Mouse (Mus musculus) stomach, embryonic 16.5 days (tissue): ENCODE data around the gene Slc17a8. TPM values are rescaled to one million over a fixed set of nuclear protein-coding genes. Genes with fewer than 3 reads are reported as not detected.
"Not testable (repeated sequence)": the region's sequence is repeated elsewhere in the genome, so short reads cannot be mapped to it uniquely, and the experiment has no call there.

ENCODE experiments used
- ATAC-seq: fragments of 200-750 bp; cut with Nextera tagmentation; 2 replicates; pipeline ENCODE4 v1.8.0; 2017; ENCODE audit warnings: moderate number of reproducible peaks, moderate TSS enrichment; ENCODE audit not compliant: insufficient read depth, low FRiP score
- H3K27ac ChIP-seq: fragments of 300-500 bp; sonication (generic); 2 replicates; pipeline ENCODE4 v1.5.1; 2014; ENCODE audit warnings: low read length
- H3K27me3 ChIP-seq: fragments of 300-500 bp; sonication (generic); 2 replicates; pipeline ENCODE4 v1.6.1; 2014; ENCODE audit warnings: low read length, control low read depth, mixed read lengths; ENCODE audit not compliant: control insufficient read depth, insufficient read depth
- H3K36me3 ChIP-seq: fragments of 300-500 bp; sonication (generic); 2 replicates; pipeline ENCODE4 v1.6.1; 2014; ENCODE audit warnings: low read length; ENCODE audit not compliant: control insufficient read depth, insufficient read depth
- H3K4me1 ChIP-seq: fragments of 300-500 bp; sonication (generic); 2 replicates; pipeline ENCODE4 v1.6.1; 2014; ENCODE audit warnings: low read length, control low read depth, mixed read lengths; ENCODE audit not compliant: control insufficient read depth, insufficient read depth
- H3K4me2 ChIP-seq: fragments of 300-500 bp; sonication (generic); 2 replicates; pipeline ENCODE4 v1.6.1; 2014; ENCODE audit warnings: low read depth, low read length, mixed read lengths
- H3K4me3 ChIP-seq: fragments of 300-500 bp; sonication (generic); replicated peaks from 2 replicates; pipeline ENCODE4 v1.5.1; 2014; ENCODE audit warnings: mild to moderate bottlenecking, low read length
- H3K9ac ChIP-seq: fragments of 300-500 bp; sonication (generic); 2 replicates; pipeline ENCODE4 v1.6.1; 2014; ENCODE audit warnings: low read length
- H3K9me3 ChIP-seq: fragments of 300-500 bp; sonication (generic); replicated peaks from 2 replicates; pipeline ENCODE4 v1.6.1; 2016; ENCODE audit warnings: low read length, control low read depth; ENCODE audit not compliant: control insufficient read depth
- WGBS: fragments of 180-500 bp; shearing (Covaris S2); extraction: QIAGEN DNeasy Blood & Tissue Kit; methylation state at CpG from one replicate; pipeline ENCODE4 v1.1.7; 2014; 5-methylcytosine and 5-hydroxymethylcytosine counted together
- polyA plus RNA-seq: library from polyadenylated mRNA; unstranded; fragments of >200 nt; fragmentation: Nextera tagmentation; extraction: Ambion mirVana; gene quantifications from 2 replicates; pipeline ENCODE4 v1.2.1, GENCODE M21; 2015

Gene Slc17a8
- polyA plus RNA-seq, 1 experiment from 2014 or later, result 0.03 TPM

- H3K9me3 ChIP-seq, result no peaks in the 10 kb centered on the region
- H3K4me1 ChIP-seq, result no peaks in the 10 kb centered on the region
- H3K4me3 ChIP-seq, result no peak overlapping the region
- H3K27me3 ChIP-seq, result no peaks in the 10 kb centered on the region
- WGBS, result 72% methylated on average over 3 of the region's 3 CpGs
- ATAC-seq, result no peak
- no peak overlapping the region for H3K27ac ChIP-seq
- H3K36me3 ChIP-seq, result no peaks in the 10 kb centered on the region
- H3K4me2 ChIP-seq, result no peak overlapping the region
- H3K9ac ChIP-seq, result no peak overlapping the region
These were observed 43.4 kb downstream of the Slc17a8 start for GRCm38 (mm10) chr10:89577666-89578065.

- H3K4me2 ChIP-seq, result no peak overlapping the region
- no peak for ATAC-seq
- WGBS, result 49% methylated on average over 3 of the region's 3 CpGs
These were observed 47.6 kb downstream of the Slc17a8 start for GRCm38 (mm10) chr10:89573421-89573820.

GRCm38 (mm10) chr10:89572946-89573345, 48.1 kb downstream of the Slc17a8 start:
- Histone ChIP-seq H3K27ac (no peak overlapping the region), H3K9me3 (no peaks in the 10 kb centered on the region), H3K27me3 (no peaks in the 10 kb centered on the region), H3K9ac (no peak overlapping the region), H3K36me3 (no peaks in the 10 kb centered on the region), H3K4me2 (no peak overlapping the region), H3K4me1 (no peaks in the 10 kb centered on the region), H3K4me3 (no peak overlapping the region)
- 71% methylated on average over 6 of the region's 6 CpGs for WGBS
- no peak for ATAC-seq

More at GRCm38 (mm10) chr10:89573421-89573820, 47.6 kb downstream of the Slc17a8 start:
- no peaks in the 10 kb centered on the region for H3K36me3 ChIP-seq
- H3K9me3 ChIP-seq, result no peaks in the 10 kb centered on the region
- no peak overlapping the region for H3K4me3 ChIP-seq
- H3K4me1 ChIP-seq, result no peaks in the 10 kb centered on the region
- no peak overlapping the region for H3K27ac ChIP-seq
- no peaks in the 10 kb centered on the region for H3K27me3 ChIP-seq
- no peak overlapping the region for H3K9ac ChIP-seq

- no peak overlapping the region for H3K4me2 ChIP-seq
- no peak overlapping the region for H3K9ac ChIP-seq
- H3K4me3 ChIP-seq, result no peak overlapping the region
- H3K27me3 ChIP-seq, result no peaks in the 10 kb centered on the region
- 81% methylated on average over 2 of the region's 2 CpGs for WGBS
- no peak for ATAC-seq
- no peaks in the 10 kb centered on the region for H3K9me3 ChIP-seq
- H3K36me3 ChIP-seq, result no peaks in the 10 kb centered on the region
- H3K27ac ChIP-seq, result no peak overlapping the region
- no peaks in the 10 kb centered on the region for H3K4me1 ChIP-seq
These were observed 53.7 kb downstream of the Slc17a8 start for GRCm38 (mm10) chr10:89567391-89567790.

GRCm38 (mm10) chr10:89565301-89566022, 55.6 kb downstream of the Slc17a8 start:
- H3K9me3 ChIP-seq, result no peaks in the 10 kb centered on the region
- no peak overlapping the region for H3K9ac ChIP-seq
- no peak for ATAC-seq
- no peaks in the 10 kb centered on the region for H3K4me1 ChIP-seq
- 82% methylated on average over 9 of the region's 9 CpGs for WGBS
- no peak overlapping the region for H3K4me2 ChIP-seq
- no peaks in the 10 kb centered on the region for H3K27me3 ChIP-seq
- no peaks in the 10 kb centered on the region for H3K36me3 ChIP-seq
- H3K4me3 ChIP-seq, result no peak overlapping the region
- no peak overlapping the region for H3K27ac ChIP-seq

GRCm38 (mm10) chr10:89562113-89562512, 58.9 kb downstream of the Slc17a8 start:
- 84% methylated on average over 6 of the region's 6 CpGs for WGBS

GRCm38 (mm10) chr10:89559351-89559750, 61.7 kb downstream of the Slc17a8 start:
- H3K27ac ChIP-seq, result no peak overlapping the region
- H3K4me2 ChIP-seq, result no peak overlapping the region
- H3K4me1 ChIP-seq, result no peaks in the 10 kb centered on the region
- no peaks in the 10 kb centered on the region for H3K9me3 ChIP-seq
- no peak overlapping the region for H3K9ac ChIP-seq
- ATAC-seq, result no peak
- H3K27me3 ChIP-seq, result no peaks in the 10 kb centered on the region
- H3K4me3 ChIP-seq, result no peak overlapping the region
- H3K36me3 ChIP-seq, result no peaks in the 10 kb centered on the region
- 45% methylated on average over 3 of the region's 3 CpGs for WGBS

More at GRCm38 (mm10) chr10:89562113-89562512, 58.9 kb downstream of the Slc17a8 start:
- Histone ChIP-seq H3K4me1 (no peaks in the 10 kb centered on the region), H3K9ac (no peak overlapping the region), H3K4me3 (no peak overlapping the region), H3K27ac (no peak overlapping the region), H3K27me3 (no peaks in the 10 kb centered on the region), H3K36me3 (no peaks in the 10 kb centered on the region), H3K9me3 (no peaks in the 10 kb centered on the region), H3K4me2 (no peak overlapping the region)
- no peak for ATAC-seq

GRCm38 (mm10) chr10:89554885-89555284, 66.2 kb downstream of the Slc17a8 start:
- H3K4me2 ChIP-seq, H3K9ac ChIP-seq, H3K36me3 ChIP-seq, H3K4me3 ChIP-seq, H3K4me1 ChIP-seq, H3K27me3 ChIP-seq, ATAC-seq, H3K9me3 ChIP-seq, H3K27ac ChIP-seq: not testable (repeated sequence)
- WGBS, result 74% methylated on average over 13 of the region's 13 CpGs

GRCm38 (mm10) chr10:89553855-89554254, 67.2 kb downstream of the Slc17a8 start:
- H3K9me3 ChIP-seq, H3K27ac ChIP-seq, H3K36me3 ChIP-seq, H3K4me1 ChIP-seq, ATAC-seq, H3K27me3 ChIP-seq, H3K9ac ChIP-seq, H3K4me3 ChIP-seq, H3K4me2 ChIP-seq: not testable (repeated sequence)
- WGBS, result 88% methylated on average over 7 of the region's 7 CpGs
